In genomic region chr16:45020055-45020454, GRCm38 (mm10) we compare ENCODE assay signal across 20 mouse cellular contexts.
DNase-seq lines count a peak whose midpoint lies in the region; ATAC-seq and TF ChIP-seq lines count a peak whose summit lies in the region.
"Had no signal": no experiment of that assay in that cellular context is flagged by ENCODE, and none has a peak within 500 bp of the region (broad histone marks: within the 10 kb centered on the region; RNA-seq: fewer than 3 reads in every experiment).

No protein-coding gene starts in this region.

- TF ChIP-seq EP300 in MEL (IDR thresholded peaks at IDR 0.05; ENCODE audit: low read depth in 1 of 2, low read length in 2 of 2): peak; percentile 64 to 66

- H3K4me1 ChIP-seq in G1E (ENCODE audit: insufficient read depth, low read depth, low read length): peaks cover 49% of the 10 kb centered on the region
- H3K4me1 ChIP-seq in MEL (ENCODE audit: control insufficient read depth in 1 of 2, insufficient read depth in 2 of 2, low read length in 2 of 2): peaks cover 18 to 32% of the 10 kb centered on the region in 2 experiments
- H3K4me1 ChIP-seq in intestine, embryonic 15.5 days (replicated peaks): no peaks in the 10 kb centered on the region

- 61% methylated on average over 1 of the region's 1 CpGs for WGBS in intestine, embryonic 15.5 days

- no peak overlapping the region for H3K9ac ChIP-seq in MEL (ENCODE audit: control insufficient read depth, low read depth, low read length, poor library complexity, severe bottlenecking)
- no peak overlapping the region for H3K9ac ChIP-seq in intestine, embryonic 15.5 days

- H3K36me3 ChIP-seq in G1E (replicated peaks) (no peaks in the 10 kb centered on the region), MEL (ENCODE audit: control insufficient read depth in 1 of 2, insufficient read depth in 2 of 2, low read length in 2 of 2) (peaks cover 0 to 41% of the 10 kb centered on the region in 2 experiments; a peak in 2 of 4 replicates)
- H3K36me3 ChIP-seq in intestine, embryonic 15.5 days: no peaks in the 10 kb centered on the region

- DNase-seq in G1E (ENCODE audit: low spot score): no peak
- DNase-seq in MEL (ENCODE audit: low read depth, low spot score): peak; percentile 33
- no peak for DNase-seq in gastrocnemius, adult 2 months
- DNase-seq: adrenal gland, adult 2 months; adrenal gland, adult 8-10 months; adrenal gland, postnatal 10 days; adrenal gland, postnatal 14 days; adrenal gland, postnatal 25 days; adrenal gland, postnatal 36 days; B cell, adult 2 months; cerebellum, adult 11 months; cerebellum, adult 11-12 months; cerebellum, adult 18-20 months; cerebellum, adult 2 months; cerebellum, adult 8-10 months had no signal

- peak overlapping the region; percentile 42; the same call in 1 of the 2 replicates for H3K27ac ChIP-seq in MEL (ENCODE audit: control insufficient read depth, low read depth, low read length)
- no peak overlapping the region for H3K27ac ChIP-seq in gastrocnemius, adult 2 months
- H3K27ac ChIP-seq in intestine, embryonic 15.5 days: no peak overlapping the region

- H3K79me2 ChIP-seq in MEL (ENCODE audit: control insufficient read depth, insufficient read depth, low read length, poor library complexity): no peaks in the 10 kb centered on the region

- H3K4me3 ChIP-seq in G1E (ENCODE audit: low read depth, low read length) (no peak overlapping the region), MEL (ENCODE audit: control insufficient read depth in 1 of 2, insufficient read depth in 1 of 2, low read depth in 2 of 2, low read length in 2 of 2) (no peak overlapping the region)
- no peak overlapping the region for H3K4me3 ChIP-seq in gastrocnemius, adult 2 months
- no peak overlapping the region for H3K4me3 ChIP-seq in intestine, embryonic 15.5 days (replicated peaks)

- ATAC-seq in G1E (ENCODE audit: extremely low read depth, insufficient number of reproducible peaks, low FRiP score, poor library complexity, severe bottlenecking): peak; percentile 31
- no peak for ATAC-seq in intestine, embryonic 15.5 days
- ATAC-seq: activated CD4-positive, CD25-positive, alpha-beta regulatory T cell, adult 4 months; CD4-positive, CD25-positive, alpha-beta regulatory T cell, adult 4 months; Patski had no signal

- H3K27me3 ChIP-seq in G1E (ENCODE audit: insufficient read depth, low read length): no peaks in the 10 kb centered on the region
- H3K27me3 ChIP-seq in MEL (ENCODE audit: control insufficient read depth in 1 of 2, insufficient read depth in 2 of 2, low read length in 2 of 2): no peaks in the 10 kb centered on the region
- no peaks in the 10 kb centered on the region for H3K27me3 ChIP-seq in intestine, embryonic 15.5 days (replicated peaks)
- H3K27me3 ChIP-seq: CH12.LX, Patski had no signal

- TF ChIP-seq RAD21 in MEL (IDR thresholded peaks at IDR 0.05; ENCODE audit: low read depth, low read length): no peak

- H3K4me2 ChIP-seq in intestine, embryonic 15.5 days (replicated peaks): no peak overlapping the region

- intact Hi-C loops in gastrocnemius, adult 2 months (cut with DNase I): loop anchor here (10.0 kb wide), 1 partner anchor 255 kb away; the partner anchor contains the start of gene Cd200r1

- TF ChIP-seq CTCF in G1E (IDR thresholded peaks at IDR 0.05; ENCODE audit: low read depth, low read length) (no peak), MEL (IDR thresholded peaks at IDR 0.05 in 2 of 3, conservative IDR thresholded peaks at IDR 0.05 in 1 of 3; ENCODE audit: control insufficient read depth in 1 of 3, insufficient read depth in 1 of 3, low read depth in 2 of 3, low read length in 3 of 3, poor library complexity in 1 of 3, severe bottlenecking in 1 of 3) (no peak)
- TF ChIP-seq CTCF in gastrocnemius, adult 2 months (IDR thresholded peaks at IDR 0.05): no peak

- TF ChIP-seq POLR2A in MEL (IDR thresholded peaks at IDR 0.05; ENCODE audit: control insufficient read depth in 1 of 2, insufficient read depth in 1 of 2, low read depth in 1 of 2, low read length in 2 of 2, poor library complexity in 1 of 2): no peak

- H3K9me3 ChIP-seq in G1E (replicated peaks) (no peaks in the 10 kb centered on the region), MEL (replicated peaks; ENCODE audit: insufficient read depth, low read length) (no peaks in the 10 kb centered on the region)
- H3K9me3 ChIP-seq in intestine, embryonic 15.5 days: no peaks in the 10 kb centered on the region

TF ChIP-seq in MEL, 35 proteins besides CTCF, POLR2A, EP300 and RAD21:
- peak; percentile 57 for TF ChIP-seq RCOR1 (IDR thresholded peaks at IDR 0.05; ENCODE audit: low read depth, low read length)
- TF ChIP-seq CHD1 (IDR thresholded peaks at IDR 0.05; ENCODE audit: low read depth, low read length): no peak
- TF ChIP-seq ZC3H11A (IDR thresholded peaks at IDR 0.05; ENCODE audit: low read depth, low read length): no peak
- no peak for TF ChIP-seq SMC3 (IDR thresholded peaks at IDR 0.05; ENCODE audit: low read depth, low read length)
- no peak for TF ChIP-seq KAT2A (conservative IDR thresholded peaks at IDR 0.05; ENCODE audit: low read depth, low read length)
- TF ChIP-seq GATA1 (IDR thresholded peaks at IDR 0.05; ENCODE audit: low read depth, low read length): peak; percentile 58
- no peak for TF ChIP-seq CHD2 (IDR thresholded peaks at IDR 0.05; ENCODE audit: low read length)
- peak; percentile 44; the same call in 1 of the 2 replicates for TF ChIP-seq MAFK (IDR thresholded peaks at IDR 0.05; ENCODE audit: borderline replicate concordance, low read depth, low read length)
- peak; percentile 41; the same call in 1 of the 2 replicates for TF ChIP-seq TCF12 (IDR thresholded peaks at IDR 0.05; ENCODE audit: low read depth, low read length)
- no peak for TF ChIP-seq USF1 (IDR thresholded peaks at IDR 0.05; ENCODE audit: low read depth, low read length)
- peak; percentile 63 for TF ChIP-seq ETS1 (IDR thresholded peaks at IDR 0.05; ENCODE audit: low read depth, low read length)
- TF ChIP-seq HCFC1 (IDR thresholded peaks at IDR 0.05; ENCODE audit: low read depth, low read length): no peak
- TF ChIP-seq SIN3A (IDR thresholded peaks at IDR 0.05; ENCODE audit: low read length): 0 out of 2 replicates have a peak, but pooled peaks have one; percentile 19
- TF ChIP-seq MXI1 (IDR thresholded peaks at IDR 0.05; ENCODE audit: low read depth, low read length): peak; percentile 27; the same call in 1 of the 2 replicates
